Mouse (Mus musculus) hindbrain, embryonic 16.5 days (tissue): Measurements from ENCODE around the gene D2hgdh. TPM values are rescaled to one million over a fixed set of nuclear protein-coding genes. Genes with fewer than 3 reads are reported as not detected.
"Not testable (repeated sequence)": the region's sequence is repeated elsewhere in the genome, so short reads cannot be mapped to it uniquely, and the experiment has no call there.

Source experiments
- ATAC-seq: fragments of 200-750 bp; cut with Nextera tagmentation; 2 replicates; pipeline ENCODE4 v1.8.0; 2017; ENCODE audit warnings: moderate TSS enrichment, moderate library complexity
- H3K27ac ChIP-seq: fragments of 300-500 bp; sonication (generic); 2 replicates; pipeline ENCODE4 v1.5.1; 2014; ENCODE audit warnings: low read depth, mild to moderate bottlenecking, control low read depth, low read length, moderate library complexity
- H3K27me3 ChIP-seq: fragments of 300-500 bp; sonication (generic); replicated peaks from 2 replicates; pipeline ENCODE4 v1.6.1; 2014; ENCODE audit warnings: low read length; ENCODE audit not compliant: control insufficient read depth, insufficient read depth
- H3K36me3 ChIP-seq: fragments of 300-500 bp; sonication (generic); 2 replicates; pipeline ENCODE4 v1.6.1; 2014; ENCODE audit warnings: mild to moderate bottlenecking, low read length, moderate library complexity, mixed read lengths; ENCODE audit not compliant: control insufficient read depth, insufficient read depth
- H3K4me1 ChIP-seq: fragments of 300-500 bp; sonication (generic); 2 replicates; pipeline ENCODE4 v1.6.1; 2014; ENCODE audit warnings: low read depth, low read length; ENCODE audit not compliant: control insufficient read depth, insufficient read depth
- H3K4me2 ChIP-seq: fragments of 300-500 bp; sonication (generic); 2 replicates; pipeline ENCODE4 v1.6.1; 2014; ENCODE audit warnings: mild to moderate bottlenecking, low read length, control low read depth, moderate library complexity
- H3K4me3 ChIP-seq: fragments of 300-500 bp; sonication (generic); 2 replicates; pipeline ENCODE4 v1.5.1; 2014; ENCODE audit warnings: mild to moderate bottlenecking, low read length, control low read depth, moderate library complexity
- H3K9ac ChIP-seq: fragments of 300-500 bp; sonication (generic); 2 replicates; pipeline ENCODE4 v1.6.1; 2014; ENCODE audit warnings: low read depth, mild to moderate bottlenecking, control low read depth, low read length, moderate library complexity
- H3K9me3 ChIP-seq: fragments of 300-500 bp; sonication (generic); 2 replicates; pipeline ENCODE4 v1.6.1; 2014; ENCODE audit warnings: mild to moderate bottlenecking, low read length, moderate library complexity; ENCODE audit not compliant: control insufficient read depth
- WGBS: fragments of 180-500 bp; shearing (Covaris S2); extraction: QIAGEN DNeasy Blood & Tissue Kit; methylation state at CpG from one replicate; pipeline ENCODE4 v1.1.7; 2014; 5-methylcytosine and 5-hydroxymethylcytosine counted together
- polyA plus RNA-seq: library from polyadenylated mRNA; unstranded; fragments of >200 nt; fragmentation: Nextera tagmentation; extraction: Ambion mirVana; gene quantifications from 2 replicates; pipeline ENCODE4 v1.2.1, GENCODE M21; 2015

The D2hgdh gene
- polyA plus RNA-seq, 1 experiment from 2014 or later: 14.6 TPM

GRCm38 (mm10) chr1:93871594-93872105 lies 46.9 kb downstream of the D2hgdh start:
- H3K4me3 ChIP-seq, H3K4me2 ChIP-seq, H3K27me3 ChIP-seq, ATAC-seq, H3K27ac ChIP-seq, H3K9me3 ChIP-seq, H3K4me1 ChIP-seq, H3K9ac ChIP-seq, H3K36me3 ChIP-seq: not testable (repeated sequence)
- WGBS: no CpG with 5 or more reads among the region's 1 CpGs

DNA sequence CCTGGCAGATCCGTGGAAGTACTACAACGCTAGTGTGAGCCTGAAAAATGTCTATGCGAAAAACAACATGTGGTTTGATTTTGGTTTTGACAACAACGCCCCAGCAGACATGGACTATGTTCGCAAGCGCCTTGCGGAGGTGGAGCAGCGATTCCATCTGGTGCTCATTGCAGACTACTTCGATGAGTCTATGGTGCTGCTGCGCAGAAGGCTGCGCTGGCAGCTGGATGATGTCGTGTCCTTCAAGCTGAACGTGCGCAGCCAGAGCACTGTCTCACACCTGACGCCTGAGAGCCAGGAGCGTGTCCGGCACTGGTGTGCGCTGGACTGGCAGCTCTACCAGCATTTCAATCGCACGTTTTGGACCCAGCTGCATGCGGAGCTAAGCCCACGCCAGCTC lies 49.7 kb downstream of the D2hgdh start:
- H3K4me1 ChIP-seq, ATAC-seq, H3K27me3 ChIP-seq, H3K4me2 ChIP-seq, H3K4me3 ChIP-seq, H3K27ac ChIP-seq, H3K9me3 ChIP-seq, H3K9ac ChIP-seq, H3K36me3 ChIP-seq: not testable (repeated sequence)
- 85% methylated on average over 10 of the region's 22 CpGs for WGBS

DNA sequence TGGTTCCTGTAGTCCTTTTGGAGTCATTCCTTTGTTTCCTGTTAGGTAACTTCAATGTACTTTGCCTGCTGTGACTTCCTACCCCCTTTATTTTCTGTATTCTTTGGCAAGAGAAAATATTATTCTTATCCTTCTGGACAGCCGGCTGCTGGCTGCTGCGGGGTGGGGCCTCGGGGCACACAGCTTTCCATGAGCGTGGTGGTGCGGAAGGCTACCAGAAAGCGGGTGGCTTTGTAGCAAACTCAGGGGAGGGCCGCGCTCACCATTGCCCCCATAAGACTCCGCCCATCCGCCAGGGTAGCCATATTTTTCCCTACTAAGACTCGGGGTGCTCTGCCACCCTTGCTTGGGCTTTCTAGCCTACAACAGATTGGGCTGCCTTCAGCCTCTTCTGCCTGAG lies 57.1 kb downstream of the D2hgdh start:
- not testable (repeated sequence) for H3K4me3 ChIP-seq, H3K36me3 ChIP-seq, H3K27ac ChIP-seq, H3K9ac ChIP-seq, H3K9me3 ChIP-seq, H3K4me1 ChIP-seq, ATAC-seq, H3K27me3 ChIP-seq, H3K4me2 ChIP-seq
- no CpG with 5 or more reads among the region's 11 CpGs for WGBS

DNA sequence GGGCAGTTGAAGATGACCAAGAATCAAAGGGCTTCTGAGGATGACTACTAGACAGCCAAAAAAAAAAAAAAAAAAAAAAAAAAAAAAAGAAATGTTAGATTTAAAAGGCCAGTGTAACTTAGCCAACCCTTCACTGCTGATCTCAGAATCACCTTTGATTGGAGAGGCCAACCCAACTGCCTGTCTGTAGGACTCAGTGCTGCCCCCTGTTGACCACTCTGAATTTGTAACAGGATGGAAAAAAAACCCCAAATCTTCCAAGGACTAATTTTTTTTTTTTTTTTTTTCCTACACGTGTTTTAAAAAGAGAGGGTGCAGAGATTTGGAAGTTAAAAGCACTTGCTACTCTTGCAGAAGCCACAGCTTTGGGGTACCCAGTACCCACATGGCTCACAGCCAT lies 66.2 kb downstream of the D2hgdh start:
- H3K9me3 ChIP-seq, ATAC-seq, H3K36me3 ChIP-seq, H3K4me2 ChIP-seq, H3K4me3 ChIP-seq, H3K27me3 ChIP-seq, H3K27ac ChIP-seq, H3K9ac ChIP-seq, H3K4me1 ChIP-seq: not testable (repeated sequence)
- 93% methylated on average over 1 of the region's 1 CpGs for WGBS

DNA sequence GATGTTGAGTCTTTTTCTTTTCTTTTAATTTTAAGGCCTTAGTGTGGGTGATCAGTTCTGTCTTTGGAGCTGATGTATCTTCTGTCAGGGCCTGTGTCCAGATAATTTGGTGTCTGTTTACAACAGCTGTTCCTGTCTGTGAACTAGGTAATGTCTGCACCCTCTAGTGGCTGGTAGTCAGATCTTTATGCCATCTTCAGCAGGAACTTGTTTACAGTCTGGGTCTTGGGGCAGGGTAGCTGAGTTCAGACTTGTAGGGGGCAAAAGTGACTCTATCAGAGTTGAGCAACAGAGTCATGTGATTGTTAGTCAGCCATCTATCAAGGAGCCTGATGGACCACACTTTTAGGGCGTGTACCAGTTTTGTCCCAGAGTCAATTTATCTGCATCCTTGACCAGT lies 72.7 kb downstream of the D2hgdh start:
- H3K4me2 ChIP-seq, H3K9ac ChIP-seq, H3K36me3 ChIP-seq, ATAC-seq, H3K27me3 ChIP-seq, H3K27ac ChIP-seq, H3K4me1 ChIP-seq, H3K9me3 ChIP-seq, H3K4me3 ChIP-seq: not testable (repeated sequence)
- WGBS: no CpG with 5 or more reads among the region's 1 CpGs

DNA sequence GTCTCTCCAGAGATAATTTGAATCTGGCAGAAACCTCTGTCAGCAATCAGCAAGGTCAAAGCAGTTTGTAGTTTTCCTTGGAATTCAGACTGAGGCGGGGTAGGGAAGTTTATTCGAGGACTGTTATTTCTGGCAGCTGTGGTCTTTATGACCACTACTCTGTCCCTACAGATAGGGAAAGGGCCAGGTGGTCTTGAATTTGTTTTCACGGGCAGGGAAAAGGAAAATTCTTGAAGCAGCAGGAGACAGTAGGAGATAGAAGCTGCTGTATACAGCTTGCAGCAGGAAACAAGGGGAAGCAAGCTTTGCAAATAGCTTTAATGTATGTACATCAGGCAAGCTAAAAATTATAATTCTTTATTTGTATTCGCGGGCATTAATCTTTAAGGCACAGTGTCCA lies 76.6 kb downstream of the D2hgdh start:
- 85% methylated on average over 3 of the region's 5 CpGs for WGBS
- not testable (repeated sequence) for H3K36me3 ChIP-seq

More for the DNA sequence above, 76.6 kb downstream of the D2hgdh start:
- not testable (repeated sequence) for H3K4me1 ChIP-seq, H3K27me3 ChIP-seq, H3K4me2 ChIP-seq, H3K9me3 ChIP-seq, H3K27ac ChIP-seq, ATAC-seq, H3K4me3 ChIP-seq, H3K9ac ChIP-seq

Other genes starting within 250 kb of the D2hgdh start
- 347 and 377 TPM in 2 replicates for gene Stk25, start 166.2 kb upstream of the D2hgdh start, polyA plus RNA-seq
- 102 and 109 TPM in 2 replicates for gene Bok, start 139.2 kb upstream of the D2hgdh start, polyA plus RNA-seq
- gene Atg4b, start 73.4 kb upstream of the D2hgdh start, polyA plus RNA-seq: 85.6 and 92.1 TPM in 2 replicates
- gene Thap4, start 70.0 kb upstream of the D2hgdh start, polyA plus RNA-seq: 51.3 and 52.6 TPM in 2 replicates
- gene Dtymk, start 23.0 kb upstream of the D2hgdh start, polyA plus RNA-seq: 134 and 147 TPM in 2 replicates
- 9.1 and 9.4 TPM in 2 replicates for gene Ing5, start 20.9 kb upstream of the D2hgdh start, polyA plus RNA-seq
- gene Gal3st2, start 36.4 kb downstream of the D2hgdh start, polyA plus RNA-seq: not detected in 2 replicates
- gene Gal3st2b, start 93.4 kb downstream of the D2hgdh start, polyA plus RNA-seq: 0.08 TPM in 1 of 2 replicates, not detected in the other
- not detected in 2 replicates for gene Gal3st2c, start 165.6 kb downstream of the D2hgdh start, polyA plus RNA-seq
- gene Neu4, start 195.5 kb downstream of the D2hgdh start, polyA plus RNA-seq: 0.11 and 0.41 TPM in 2 replicates
- not detected in 2 replicates for gene Pdcd1, start 227.6 kb downstream of the D2hgdh start, polyA plus RNA-seq